Mouse (Mus musculus): ENCODE measurements around the gene Fnbp1l.

The Fnbp1l gene

DNA sequence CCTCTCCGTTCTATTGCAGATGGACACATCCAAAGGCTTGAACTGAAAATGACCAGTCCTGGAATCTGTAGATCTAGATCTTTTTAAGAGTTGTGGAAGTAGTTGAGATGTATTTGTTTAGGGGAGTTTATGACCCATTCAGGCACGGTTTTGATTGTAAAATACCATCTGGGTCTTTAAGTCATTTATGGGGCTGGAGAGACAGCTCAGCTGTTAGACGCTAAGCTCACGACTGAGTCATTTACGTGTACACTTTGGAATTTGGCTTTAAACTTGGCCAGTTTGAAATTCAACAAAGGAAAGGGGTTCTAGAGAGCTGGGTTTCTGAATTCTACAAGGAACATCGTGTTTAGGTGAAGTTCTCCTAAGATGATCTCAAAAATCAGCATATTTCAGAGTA lies 124.8 kb downstream of the Fnbp1l start:
- DNase-seq (ENCODE audit: low spot score in 2 of 2) = no peak

DNA sequence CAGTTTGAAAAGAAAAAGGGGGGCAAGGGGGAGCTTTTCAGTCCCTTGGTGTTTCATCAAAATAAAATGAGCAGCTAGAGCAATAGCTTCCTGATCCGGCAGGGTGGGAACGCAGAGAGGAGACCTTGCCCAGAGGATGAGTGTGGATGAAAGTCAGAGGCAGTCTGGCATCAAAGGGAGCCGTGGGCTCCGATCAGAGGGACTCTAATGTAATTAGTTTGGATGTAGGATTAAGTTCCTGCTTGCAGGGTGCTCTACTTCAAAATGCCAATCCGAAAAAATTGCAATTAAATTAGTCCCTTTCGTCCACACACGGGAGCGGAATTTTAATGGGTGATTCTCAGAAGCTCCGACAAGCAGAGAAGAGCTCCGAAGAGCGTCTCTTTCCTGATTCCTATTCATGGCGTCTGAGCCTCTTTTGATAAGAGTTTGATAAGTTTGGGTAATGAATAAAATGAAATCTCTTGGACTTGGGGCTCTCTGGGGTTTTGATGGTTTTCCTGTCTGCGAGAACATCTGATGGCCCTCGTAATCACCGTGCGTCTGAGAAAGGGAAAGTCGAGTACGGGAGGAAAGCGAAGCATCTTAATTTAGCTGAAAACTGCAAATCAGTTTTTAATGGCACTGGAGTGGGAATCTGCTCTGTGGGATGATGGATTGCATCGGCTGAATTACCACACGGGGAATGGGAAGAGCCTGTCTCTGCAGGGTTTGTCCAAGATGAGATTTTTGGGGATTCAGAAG lies 126.5 kb downstream of the Fnbp1l start:
- DNase-seq (ENCODE audit: low spot score in 2 of 2) = no peak

DNA sequence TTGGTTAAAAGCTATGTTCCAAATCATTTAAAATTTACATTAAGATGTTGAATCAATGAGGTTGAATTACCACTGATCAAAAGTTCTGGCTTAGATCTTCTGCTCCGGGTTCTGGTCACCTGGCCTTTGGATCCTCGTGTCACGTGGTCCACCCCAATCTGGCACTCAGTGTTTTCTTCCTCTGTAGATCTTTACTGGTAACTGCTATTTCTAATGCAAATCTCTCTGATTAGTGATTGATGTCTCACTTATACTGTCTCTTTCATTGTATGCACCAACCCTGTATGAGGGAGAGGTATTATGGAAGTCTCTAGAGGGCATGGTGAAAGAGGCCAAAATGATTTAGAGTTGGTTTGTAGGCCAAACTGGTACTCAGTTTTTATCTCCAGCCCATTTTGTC lies 127.5 kb downstream of the Fnbp1l start:
- DNase-seq (ENCODE audit: low spot score in 2 of 2) = no peak

DNA sequence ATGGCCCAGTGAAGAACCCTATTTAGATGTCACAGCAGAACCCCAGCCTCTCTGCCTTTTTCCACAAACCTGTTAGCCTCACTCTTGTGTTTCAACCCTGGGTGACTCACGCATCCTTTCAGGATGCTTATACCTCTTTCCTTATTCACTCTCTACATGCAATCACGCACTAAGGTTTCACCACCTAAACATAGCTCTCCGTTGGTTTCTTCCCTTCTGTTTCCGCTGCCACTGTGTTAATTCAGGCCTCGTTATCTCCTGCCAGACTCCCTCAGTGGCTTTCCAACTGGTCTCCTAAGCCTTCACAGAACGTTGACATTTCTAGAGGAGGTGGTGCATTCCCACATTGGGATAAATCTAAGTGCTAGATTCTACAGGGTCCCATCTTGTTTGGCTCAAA lies 128.9 kb downstream of the Fnbp1l start:
- DNase-seq (ENCODE audit: low spot score in 2 of 2) = no peak

Data from spleen, postnatal 36 days (tissue).